Mouse (Mus musculus) forebrain, postnatal 0 days (tissue): ENCODE measurements around the gene Map3k4. TPM values are rescaled to one million over a fixed set of nuclear protein-coding genes. Genes with fewer than 3 reads are reported as not detected.
A peak's percentile ranks its signal among the peaks of the same experiment; 100 is the strongest.

ENCODE experiments used
- ATAC-seq: fragments of 200-750 bp; cut with Nextera tagmentation; 2 replicates; pipeline ENCODE4 v1.8.0; 2017; ENCODE audit warnings: mild to moderate bottlenecking, moderate library complexity
- DNase-seq: peaks from one replicate; pipeline ENCODE4 v3.0.0-alpha.2; 2015
- H3K27ac ChIP-seq: fragments of 300-500 bp; sonication (generic); 2 replicates; pipeline ENCODE4 v1.5.1; 2014; ENCODE audit warnings: low read depth, mild to moderate bottlenecking, antibody characterized with exemption, low read length, moderate library complexity, mixed read lengths
- H3K27me3 ChIP-seq: fragments of 300-500 bp; sonication (generic); 2 replicates; pipeline ENCODE4 v1.6.1; 2014; ENCODE audit warnings: mild to moderate bottlenecking, low read length, mixed read lengths; ENCODE audit not compliant: insufficient read depth
- H3K36me3 ChIP-seq: fragments of 300-500 bp; sonication (generic); 2 replicates; pipeline ENCODE4 v1.6.1; 2014; ENCODE audit warnings: mild to moderate bottlenecking, moderate library complexity; ENCODE audit not compliant: insufficient read depth
- H3K4me1 ChIP-seq: fragments of 300-500 bp; sonication (generic); 2 replicates; pipeline ENCODE4 v1.6.1; 2014; ENCODE audit warnings: antibody characterized with exemption; ENCODE audit not compliant: insufficient read depth
- H3K4me2 ChIP-seq: fragments of 300-500 bp; sonication (generic); 2 replicates; pipeline ENCODE4 v1.6.1; 2014; ENCODE audit warnings: low read depth, mild to moderate bottlenecking, moderate library complexity
- H3K4me3 ChIP-seq: fragments of 300-500 bp; sonication (generic); 2 replicates; pipeline ENCODE4 v1.5.1; 2014; ENCODE audit warnings: low read depth, low read length, mixed read lengths
- H3K9ac ChIP-seq: fragments of 300-500 bp; sonication (generic); 2 replicates; pipeline ENCODE4 v1.6.1; 2014; ENCODE audit warnings: mild to moderate bottlenecking
- H3K9me3 ChIP-seq: fragments of 300-500 bp; sonication (generic); 2 replicates; pipeline ENCODE4 v1.6.1; 2016; ENCODE audit warnings: low read length
- CTCF ChIP-seq: sonication (generic); IDR thresholded peaks from 2 replicates; pipeline ENCODE4 v1.5.1; 2016; ENCODE audit warnings: antibody characterized with exemption, control low read depth, low read depth
- WGBS: fragments of 180-500 bp; shearing (Covaris S2); extraction: QIAGEN DNeasy Blood & Tissue Kit; methylation state at CpG from one replicate; pipeline ENCODE4 v1.1.7; 2014; 5-methylcytosine and 5-hydroxymethylcytosine counted together
- polyA plus RNA-seq: library from polyadenylated mRNA; unstranded; fragments of >200 nt; fragmentation: Nextera tagmentation; extraction: Ambion mirVana; gene quantifications from 2 replicates; pipeline ENCODE4 v1.2.1, GENCODE M21; 2015
- total RNA-seq: library from RNA; depleted of rRNA; stranded (reverse); fragments of >200 nt; gene quantifications from 2 replicates; pipeline ENCODE4 v1.2.3, GENCODE M21; 2014

The Map3k4 gene
- total and polyA plus RNA-seq, 2 experiments from 2014 or later = 35.1 to 35.3 TPM

GRCm38 (mm10) chr17:12347462-12347861, 28.9 kb upstream of the Map3k4 start:
- Histone ChIP-seq H3K9me3 (no peaks in the 10 kb centered on the region), H3K27ac (no peak overlapping the region), H3K4me1 (no peaks in the 10 kb centered on the region), H3K4me2 (no peak overlapping the region), H3K9ac (no peak overlapping the region), H3K36me3 (no peaks in the 10 kb centered on the region), H3K27me3 (no peaks in the 10 kb centered on the region), H3K4me3 (no peak overlapping the region)
- no peak for DNase-seq
- 92% methylated on average over 1 of the region's 1 CpGs for WGBS
- ATAC-seq = no peak
- no peak for TF ChIP-seq CTCF

- no peak overlapping the region for H3K27ac ChIP-seq
- no peaks in the 10 kb centered on the region for H3K4me1 ChIP-seq
- 74% methylated on average over 9 of the region's 9 CpGs for WGBS
- H3K4me2 ChIP-seq = no peak overlapping the region
- H3K9me3 ChIP-seq = no peaks in the 10 kb centered on the region
- no peak overlapping the region for H3K4me3 ChIP-seq
- ATAC-seq (no peak), DNase-seq (no peak)
- no peak for TF ChIP-seq CTCF
- no peak overlapping the region for H3K9ac ChIP-seq
- no peaks in the 10 kb centered on the region for H3K27me3 ChIP-seq
- H3K36me3 ChIP-seq = no peaks in the 10 kb centered on the region
Measured at GRCm38 (mm10) chr17:12343702-12344376, 25.2 kb upstream of the Map3k4 start.

- H3K27me3 ChIP-seq = no peaks in the 10 kb centered on the region
- no peak overlapping the region for H3K27ac ChIP-seq
- no peak overlapping the region for H3K4me3 ChIP-seq
- no peaks in the 10 kb centered on the region for H3K4me1 ChIP-seq
- TF ChIP-seq CTCF = no peak
- no peaks in the 10 kb centered on the region for H3K9me3 ChIP-seq
- no peak for DNase-seq
- no peak for ATAC-seq
- 68% methylated on average over 4 of the region's 4 CpGs for WGBS
- H3K4me2 ChIP-seq = no peak overlapping the region
- no peak overlapping the region for H3K9ac ChIP-seq
- H3K36me3 ChIP-seq = no peaks in the 10 kb centered on the region
Measured at GRCm38 (mm10) chr17:12337156-12337555, 18.6 kb upstream of the Map3k4 start.

GRCm38 (mm10) chr17:12336073-12336868, 17.7 kb upstream of the Map3k4 start:
- no peaks in the 10 kb centered on the region for H3K4me1 ChIP-seq
- WGBS = 83% methylated on average over 19 of the region's 19 CpGs
- H3K4me2 ChIP-seq = no peak overlapping the region

GRCm38 (mm10) chr17:12335115-12335514, 16.5 kb upstream of the Map3k4 start:
- Histone ChIP-seq H3K4me2 (no peak overlapping the region), H3K4me3 (no peak overlapping the region), H3K27me3 (no peaks in the 10 kb centered on the region), H3K9me3 (no peaks in the 10 kb centered on the region), H3K9ac (no peak overlapping the region), H3K27ac (no peak overlapping the region), H3K4me1 (no peaks in the 10 kb centered on the region), H3K36me3 (no peaks in the 10 kb centered on the region)
- no peak for TF ChIP-seq CTCF
- no peak for DNase-seq
- ATAC-seq = no peak
- WGBS = 57% methylated on average over 6 of the region's 6 CpGs

More at GRCm38 (mm10) chr17:12336073-12336868, 17.7 kb upstream of the Map3k4 start:
- H3K27me3 ChIP-seq = no peaks in the 10 kb centered on the region
- no peaks in the 10 kb centered on the region for H3K36me3 ChIP-seq
- no peaks in the 10 kb centered on the region for H3K9me3 ChIP-seq
- no peak overlapping the region for H3K4me3 ChIP-seq
- ATAC-seq (no peak), DNase-seq (no peak)
- no peak for TF ChIP-seq CTCF
- H3K9ac ChIP-seq = no peak overlapping the region
- H3K27ac ChIP-seq = no peak overlapping the region

GRCm38 (mm10) chr17:12327847-12328518, 9.4 kb upstream of the Map3k4 start:
- TF ChIP-seq CTCF = no peak
- no peak overlapping the region for H3K4me2 ChIP-seq
- no peak overlapping the region for H3K4me3 ChIP-seq
- H3K27ac ChIP-seq = no peak overlapping the region
- H3K9ac ChIP-seq = no peak overlapping the region
- DNase-seq (no peak), ATAC-seq (peak; percentile 42)
- 39% methylated on average over 14 of the region's 14 CpGs for WGBS
- no peaks in the 10 kb centered on the region for H3K9me3 ChIP-seq
- no peaks in the 10 kb centered on the region for H3K27me3 ChIP-seq
- no peaks in the 10 kb centered on the region for H3K36me3 ChIP-seq
- no peaks in the 10 kb centered on the region for H3K4me1 ChIP-seq
